Mouse (Mus musculus) ovary, postnatal 14 days (tissue): ENCODE data around the gene Nes.

Source experiments
- DNase-seq: peaks from one replicate; pipeline ENCODE4 v3.0.0; 2022; ENCODE audit warnings: low spot score

Nes gene

DNA sequence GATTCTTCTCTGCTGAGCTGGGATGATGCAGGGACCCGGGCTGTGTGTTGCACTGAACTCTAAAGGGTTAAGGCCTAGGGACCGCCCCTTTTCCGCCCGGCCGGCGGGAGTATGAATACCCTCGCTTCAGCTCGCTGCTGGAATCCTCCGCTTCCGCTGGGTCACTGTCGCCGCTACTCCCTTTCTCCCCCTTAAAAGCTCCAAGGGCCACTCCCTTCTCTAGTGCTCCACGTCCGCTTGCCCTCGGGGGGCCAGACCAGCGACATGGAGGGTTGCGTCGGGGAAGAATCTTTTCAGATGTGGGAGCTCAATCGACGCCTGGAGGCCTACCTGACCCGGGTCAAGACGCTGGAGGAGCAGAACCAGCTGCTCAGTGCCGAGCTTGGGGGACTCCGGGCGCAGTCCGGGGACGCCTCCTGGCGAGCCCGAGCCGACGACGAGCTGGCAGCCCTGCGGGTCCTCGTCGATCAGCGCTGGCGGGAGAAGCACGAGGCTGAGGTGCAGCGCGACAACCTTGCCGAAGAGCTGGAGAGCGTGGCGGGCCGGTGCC is at the start of gene Nes:
Nes (plus strand) TSS at position 140 of the 550 bp plus-strand sequence.
- DNase-seq, result no peak

DNA sequence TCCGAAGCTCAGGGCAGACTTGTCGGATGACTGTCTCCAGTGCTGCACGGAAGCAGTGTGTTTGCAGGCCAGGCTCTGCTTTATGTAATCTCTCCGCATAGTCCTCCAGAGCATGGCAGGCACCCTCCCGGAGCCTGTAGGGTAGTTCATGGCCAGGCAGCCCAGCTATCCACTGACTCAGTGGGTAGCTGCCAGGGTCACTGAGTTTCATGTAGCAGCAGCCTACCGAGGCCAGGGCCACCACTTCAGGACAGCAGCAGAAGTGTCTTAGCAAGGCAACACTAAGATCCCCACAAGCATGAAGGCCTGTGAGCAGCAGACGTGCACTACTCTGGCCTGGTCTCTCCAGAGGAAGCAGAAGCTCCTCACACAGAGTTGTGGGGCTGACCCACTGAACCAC is 45.9 kb upstream of the Nes start:
- no peak for DNase-seq

DNA sequence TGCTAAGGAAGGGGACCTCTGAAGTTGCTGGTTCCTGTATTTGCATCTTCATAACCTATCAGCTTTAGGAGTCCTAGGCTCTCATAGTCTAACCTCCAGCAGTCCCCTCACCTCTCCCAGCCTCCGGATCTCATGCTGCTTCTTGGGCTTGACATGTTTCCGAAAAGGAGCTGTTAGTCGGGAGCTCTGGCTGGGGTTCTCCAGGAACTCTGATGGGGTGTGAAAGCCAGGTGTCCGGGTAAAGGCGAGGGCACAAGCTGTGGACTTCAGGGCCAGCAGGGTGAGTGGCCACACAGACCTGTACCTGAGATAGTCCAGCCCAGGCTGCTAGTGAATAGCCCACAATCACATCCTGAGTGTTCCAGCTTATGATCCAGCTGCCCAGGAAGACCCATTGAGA is 43.4 kb upstream of the Nes start:
- DNase-seq, result no peak

DNA sequence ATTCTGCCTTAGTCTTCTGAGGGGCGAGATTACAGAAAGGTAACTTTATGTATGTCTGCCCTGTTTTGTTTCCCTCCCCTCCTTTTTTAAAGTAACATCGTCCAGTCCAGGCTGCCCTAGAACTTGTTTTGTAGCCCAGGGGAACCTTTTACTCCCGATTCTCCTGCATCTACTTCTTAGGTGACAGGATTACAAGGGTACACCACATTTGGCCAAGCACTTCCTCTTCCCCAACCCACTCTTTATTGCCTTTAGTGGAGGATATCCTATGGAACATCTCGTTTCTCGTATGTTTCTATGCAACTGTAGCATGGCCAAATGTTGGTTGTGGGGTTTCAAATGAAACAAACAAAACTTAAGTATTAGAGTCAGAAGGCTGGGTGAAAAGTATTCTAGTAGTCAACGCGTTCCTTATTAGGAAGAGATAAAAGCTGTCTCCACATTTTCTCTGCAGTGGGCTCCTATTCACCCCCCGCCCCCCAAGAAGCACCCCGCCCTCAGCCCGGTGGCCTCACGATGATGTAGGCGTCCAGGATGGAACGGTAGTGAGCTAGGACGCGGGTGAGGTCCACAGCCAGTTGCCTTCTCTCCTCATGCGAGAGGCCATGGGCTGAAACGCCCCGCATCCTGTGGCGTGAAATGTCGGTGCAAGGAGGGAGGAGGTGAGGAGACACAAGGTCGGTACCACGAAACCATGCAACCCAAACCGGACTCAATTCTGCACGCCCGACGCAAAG is 41.4 kb upstream of the Nes start:
- DNase-seq, result no peak

DNA sequence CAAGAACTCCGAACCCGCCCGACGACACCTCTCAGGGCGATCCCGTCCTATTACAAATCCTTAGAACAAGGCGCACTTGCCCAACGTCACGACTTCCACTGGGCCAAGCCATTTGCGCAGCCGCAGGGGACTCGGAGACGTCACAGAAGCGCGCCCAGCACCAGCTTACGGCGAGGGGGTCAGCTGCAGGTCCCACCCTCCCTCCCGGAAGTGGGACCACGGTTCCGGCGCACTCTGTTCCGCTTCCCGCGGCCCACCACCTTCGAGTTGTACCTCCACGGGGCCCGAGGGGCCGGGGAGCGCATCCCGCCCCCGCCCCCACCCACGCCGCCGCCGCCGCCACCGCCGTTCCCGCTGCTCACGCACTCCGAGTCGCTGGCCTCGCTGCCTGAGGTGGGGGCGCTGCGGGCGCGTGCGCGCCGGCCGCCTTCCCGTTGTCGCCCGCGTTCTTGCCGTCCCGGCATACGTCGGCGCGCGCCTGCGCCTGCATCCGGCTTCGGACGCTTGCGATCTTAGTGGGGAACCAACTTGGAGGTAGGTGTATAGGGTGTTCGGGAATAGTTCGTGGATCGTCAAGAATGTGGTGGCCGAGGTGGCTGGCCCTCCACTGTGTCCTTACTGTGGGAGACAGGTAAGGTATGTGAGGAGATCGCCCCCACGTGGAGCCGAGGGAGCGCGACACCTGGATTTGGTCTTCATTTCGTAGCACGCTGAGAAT is 40.6 kb upstream of the Nes start, which contains the start of the genes Isg20l2 and Rrnad1:
Isg20l2 (plus strand) TSS at position 237 of the 718 bp plus-strand sequence.
Rrnad1 (minus strand) TSS at position 640 of the 718 bp plus-strand sequence.
- DNase-seq, result peak; percentile 97

DNA sequence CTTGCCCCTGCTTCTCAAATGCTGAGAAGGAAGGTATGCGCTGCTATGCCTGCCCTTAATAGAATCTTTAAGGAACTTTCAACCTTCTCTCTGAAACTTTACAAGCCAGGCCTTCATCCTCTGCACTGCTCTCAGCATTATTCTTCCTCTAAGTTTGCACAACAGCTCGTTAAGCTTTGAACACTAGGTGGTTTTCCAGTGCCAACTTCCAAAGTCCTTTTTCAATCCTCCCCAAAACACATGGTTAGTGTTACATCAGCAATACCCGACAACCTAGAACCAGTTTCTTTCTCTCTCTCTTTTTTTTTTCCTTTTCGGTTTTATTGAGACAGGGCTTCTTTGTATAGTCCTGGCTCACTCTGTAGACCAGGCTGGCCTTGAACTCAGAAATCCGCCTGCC is 36.9 kb upstream of the Nes start:
- no peak for DNase-seq

DNA sequence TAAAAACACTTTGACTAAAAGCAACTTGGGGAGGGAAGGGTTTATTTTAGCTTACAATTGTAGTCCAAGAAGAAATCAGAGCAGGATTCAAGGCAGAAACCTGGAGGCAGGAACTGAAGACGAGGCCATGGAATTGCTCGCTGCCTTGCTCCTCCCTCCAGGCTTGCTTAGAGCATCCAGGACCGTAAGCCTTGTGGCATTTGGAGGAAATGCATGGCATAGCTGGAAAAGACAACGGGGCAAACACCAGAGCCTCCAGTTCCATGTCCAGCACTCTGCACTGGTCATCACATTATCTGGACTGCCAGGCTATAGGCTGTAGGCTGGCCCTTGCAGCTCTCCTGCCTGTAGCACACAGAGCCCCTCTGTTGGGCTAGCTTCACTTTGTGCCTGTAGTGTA is 36.4 kb upstream of the Nes start:
- DNase-seq, result no peak

DNA sequence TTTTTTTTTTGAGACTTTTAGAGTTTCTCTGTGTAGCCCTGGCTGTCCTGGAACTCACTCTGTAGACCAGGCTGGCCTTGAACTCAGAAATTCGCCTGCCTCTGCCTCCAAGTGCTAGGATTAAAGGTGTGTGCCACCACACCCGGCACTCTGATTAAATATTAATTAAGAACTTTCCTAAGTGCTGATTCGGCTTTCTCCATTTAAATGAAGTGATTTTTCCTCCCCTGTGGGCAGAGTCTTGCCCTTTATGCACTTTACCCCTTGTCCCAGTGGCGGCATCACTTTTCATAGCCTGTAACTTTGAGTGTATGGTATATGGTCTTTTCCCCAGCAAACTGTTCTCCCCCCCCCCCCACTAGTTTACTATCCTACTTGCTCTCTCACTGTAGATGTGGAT is 35.7 kb upstream of the Nes start:
- DNase-seq, result no peak

DNA sequence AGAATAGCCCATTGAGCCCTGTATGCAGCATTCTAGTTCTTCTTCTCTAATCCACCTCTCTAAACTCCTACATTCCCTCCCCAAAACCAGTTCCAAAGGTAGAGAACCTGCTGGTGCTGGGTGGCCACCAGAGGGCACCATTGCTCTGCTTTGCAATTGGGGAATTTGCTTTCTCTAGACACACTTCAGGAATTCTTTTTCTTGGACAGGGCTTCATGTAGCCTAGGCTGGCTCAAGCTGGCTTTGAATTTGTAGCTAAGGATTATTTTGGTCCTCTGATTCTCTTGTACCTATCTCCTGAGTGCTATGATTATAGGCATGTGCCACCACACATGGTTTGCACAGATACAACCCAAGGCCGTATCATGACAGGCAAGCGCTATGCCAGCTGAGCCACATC is 35.1 kb upstream of the Nes start:
- peak; percentile 77 for DNase-seq

DNA sequence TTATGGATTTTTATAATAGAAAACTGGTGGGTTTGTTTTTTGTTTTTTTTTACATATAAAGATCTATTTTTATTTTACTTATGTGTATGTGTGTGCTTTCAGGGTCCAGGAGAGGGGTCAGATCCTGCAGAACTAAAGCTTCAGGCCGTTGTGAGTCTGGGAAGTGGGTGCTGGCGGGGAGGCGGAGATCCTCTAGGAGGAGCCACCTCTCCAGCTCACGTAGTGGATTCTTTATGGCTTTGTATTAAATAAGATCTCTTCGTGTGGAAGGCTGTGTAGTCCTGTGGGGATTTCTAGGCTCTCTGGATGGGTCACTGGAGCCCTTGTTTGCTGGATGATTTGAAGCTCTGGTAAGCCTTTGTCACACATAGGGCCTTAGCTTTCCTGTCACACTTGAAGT is 30.3 kb upstream of the Nes start:
- DNase-seq, result no peak

DNA sequence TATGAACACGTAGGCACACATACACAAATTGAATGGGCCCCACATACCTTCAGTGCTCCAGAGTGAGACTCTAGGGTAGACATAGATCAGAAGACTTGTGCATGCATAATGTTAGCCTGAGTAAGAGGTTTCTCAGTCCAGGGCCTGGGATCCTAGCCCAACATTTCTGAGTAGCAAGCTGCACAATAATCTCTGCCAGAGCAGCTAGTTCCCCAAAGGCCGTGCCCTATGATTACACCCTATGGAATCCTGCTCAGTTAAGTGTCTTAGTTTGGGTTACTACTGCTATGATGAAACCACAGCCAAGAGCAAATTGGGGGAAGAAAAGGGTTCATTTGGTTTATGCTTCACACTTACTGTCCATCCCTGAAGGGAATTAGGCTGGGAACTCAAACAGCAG is 28.4 kb upstream of the Nes start:
- DNase-seq, result no peak

DNA sequence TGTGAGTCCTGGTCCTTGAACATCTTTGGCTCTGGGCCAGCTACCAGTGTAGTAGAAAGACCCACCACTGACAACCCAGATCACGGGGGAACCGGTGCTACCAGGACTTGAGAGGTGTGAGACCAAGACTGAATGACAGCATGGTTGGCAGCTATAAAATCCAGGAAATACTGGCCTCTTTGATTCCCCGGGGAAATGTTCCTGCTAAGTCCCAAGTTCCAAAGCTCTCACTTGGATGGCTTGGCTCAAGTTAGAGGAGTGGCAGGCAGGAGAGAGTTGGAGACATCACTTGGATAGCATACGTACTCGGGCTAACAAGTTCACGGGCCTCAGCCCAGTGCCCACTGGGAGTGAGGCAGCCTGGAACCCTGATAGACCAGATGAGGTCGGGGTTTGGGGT is 27.3 kb upstream of the Nes start:
- no peak for DNase-seq

DNA sequence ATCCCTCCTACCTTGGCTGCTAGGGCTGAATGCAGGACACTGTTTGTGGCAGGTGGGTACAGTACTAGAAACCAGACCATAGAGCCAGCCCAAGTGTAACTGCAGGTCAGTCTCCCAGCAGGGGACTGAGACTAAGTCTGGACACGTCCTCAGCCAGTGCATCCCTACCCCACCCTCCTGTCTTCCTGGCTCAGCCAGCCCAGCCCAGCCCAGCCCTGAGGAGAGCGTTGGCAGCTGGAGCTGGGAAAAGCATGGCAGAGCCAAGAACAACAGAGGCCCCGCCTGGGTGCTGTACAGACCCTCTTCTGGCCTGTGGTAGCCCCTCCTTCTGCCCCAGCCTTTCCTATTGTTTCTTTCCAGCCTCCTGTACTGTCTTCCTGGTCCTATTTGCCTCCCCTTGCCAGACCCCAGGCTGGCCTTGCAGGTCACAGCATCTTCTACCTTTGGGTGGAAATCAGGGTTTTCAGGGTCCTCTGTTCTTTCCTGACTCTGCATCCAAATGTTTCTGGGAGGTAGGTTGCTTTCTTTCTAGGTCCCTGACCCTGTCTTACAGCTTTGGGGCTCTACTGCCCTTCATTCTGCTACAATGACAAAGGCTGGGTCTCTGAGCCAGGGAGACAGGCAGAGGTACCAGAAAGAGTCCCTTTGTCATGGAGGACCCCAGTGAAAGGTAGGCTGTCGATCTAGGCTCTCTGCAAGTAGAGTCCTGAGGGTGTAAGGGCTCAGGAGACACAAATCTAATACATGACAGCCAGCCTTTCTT is 25.9 kb upstream of the Nes start:
- no peak for DNase-seq

DNA sequence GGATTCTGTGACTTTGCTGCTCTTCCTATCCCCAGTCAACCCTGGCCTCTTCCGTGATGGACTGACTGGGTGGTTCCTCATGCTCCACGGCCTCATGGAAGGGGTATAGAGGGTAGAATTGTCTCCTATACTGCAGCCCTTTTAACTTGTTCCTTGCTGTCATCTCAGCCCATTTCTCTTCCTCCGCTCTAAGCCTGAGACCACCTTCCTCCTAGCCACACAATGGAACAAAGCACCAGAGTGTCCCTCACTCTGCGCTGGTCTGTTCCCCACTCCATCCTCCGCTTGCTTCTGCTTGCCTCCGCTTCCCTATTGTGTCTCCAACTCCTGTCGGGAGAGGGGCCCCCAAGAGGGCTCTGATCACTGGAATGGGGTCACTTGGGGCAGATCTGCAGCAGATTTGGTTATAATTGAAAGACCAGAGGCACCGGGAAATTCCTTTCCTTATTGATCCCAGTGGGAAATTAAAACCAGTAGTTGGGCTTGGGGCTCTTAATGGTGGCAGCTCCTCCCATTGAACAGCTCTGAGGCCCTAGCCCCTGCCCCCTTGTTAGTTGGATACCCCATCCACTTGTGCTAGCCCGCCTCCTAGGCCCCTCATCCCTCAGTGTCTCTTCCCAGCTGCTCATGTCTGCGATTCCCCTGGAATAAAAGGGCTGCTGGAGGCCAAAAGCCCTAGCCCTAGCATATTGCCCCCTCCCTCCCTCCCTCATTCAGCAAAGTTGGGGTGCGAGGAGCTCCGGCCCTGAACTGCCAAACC is 24.9 kb upstream of the Nes start:
- DNase-seq, result no peak

DNA sequence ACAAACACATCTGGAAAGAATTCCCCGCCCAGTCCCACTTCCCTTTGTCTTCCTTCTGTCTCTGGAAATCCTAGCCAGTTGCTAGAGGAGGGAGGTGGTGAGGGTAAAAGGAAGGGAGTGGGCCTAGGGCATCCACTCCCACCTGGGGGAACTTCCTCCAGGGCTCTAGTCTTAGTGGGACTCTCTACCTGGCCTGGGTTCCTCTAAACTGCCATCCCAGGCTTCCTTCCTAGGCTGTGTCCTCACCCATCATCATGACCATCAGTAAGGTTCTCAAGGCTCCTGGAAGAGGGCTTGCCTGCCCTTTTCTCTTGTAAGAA is 24.4 kb upstream of the Nes start:
- DNase-seq, result no peak

DNA sequence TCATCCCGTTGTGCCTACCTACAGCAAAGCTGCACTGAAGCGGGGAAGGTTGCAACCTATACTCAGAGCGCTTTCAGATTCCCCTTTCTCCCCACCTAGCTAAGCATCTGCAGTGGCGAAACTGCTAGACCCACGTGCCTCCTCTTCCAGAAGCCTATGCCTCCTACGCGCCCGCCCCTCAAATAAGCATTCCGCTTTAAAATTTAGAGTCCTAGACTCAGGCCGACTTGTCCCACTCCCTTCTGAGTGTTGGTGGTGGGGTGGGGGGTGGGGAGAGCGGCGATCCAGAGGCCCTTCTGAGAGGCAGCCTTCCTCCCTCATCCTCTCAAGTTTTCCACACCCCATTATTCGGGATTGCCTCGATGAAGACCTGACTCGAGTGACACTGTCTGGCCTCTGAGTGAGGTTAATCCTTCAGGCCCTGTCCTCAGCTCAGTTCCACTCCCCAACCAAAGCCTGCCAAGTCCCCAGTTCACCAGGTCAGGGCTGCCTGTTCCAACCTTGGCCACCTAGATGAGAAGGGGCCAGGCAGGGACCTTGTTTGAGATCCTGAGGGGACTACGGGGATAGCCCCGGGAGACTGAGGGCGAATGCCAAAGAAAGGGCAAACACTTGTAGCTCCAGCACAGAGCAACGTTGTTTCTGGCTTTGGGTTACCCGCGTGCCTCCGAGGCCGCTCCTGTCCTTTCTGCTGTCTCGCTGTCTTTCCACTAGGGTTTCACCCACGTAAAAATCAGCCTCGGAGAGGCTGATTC is 23.6 kb upstream of the Nes start:
- DNase-seq, result no peak

DNA sequence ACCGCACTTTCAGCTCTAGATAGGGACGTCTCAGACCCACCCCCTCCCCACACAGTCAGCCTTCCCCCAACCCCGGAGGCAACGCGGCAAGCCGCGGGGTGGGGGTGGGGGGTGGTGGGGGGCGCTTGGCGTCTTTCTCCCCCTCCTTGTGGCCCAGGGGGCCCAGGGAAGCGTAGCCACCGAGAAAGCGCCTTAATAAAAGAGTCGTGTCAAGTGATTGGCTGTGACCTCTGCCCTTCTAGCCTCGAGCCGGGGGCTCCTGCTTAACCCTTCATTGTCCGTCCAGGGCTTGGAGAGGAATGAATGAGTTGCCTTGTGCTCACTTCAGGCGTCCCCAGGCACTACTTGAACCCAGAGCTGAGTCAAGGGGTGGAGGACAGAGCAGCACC is 23.1 kb upstream of the Nes start:
- no peak for DNase-seq

DNA sequence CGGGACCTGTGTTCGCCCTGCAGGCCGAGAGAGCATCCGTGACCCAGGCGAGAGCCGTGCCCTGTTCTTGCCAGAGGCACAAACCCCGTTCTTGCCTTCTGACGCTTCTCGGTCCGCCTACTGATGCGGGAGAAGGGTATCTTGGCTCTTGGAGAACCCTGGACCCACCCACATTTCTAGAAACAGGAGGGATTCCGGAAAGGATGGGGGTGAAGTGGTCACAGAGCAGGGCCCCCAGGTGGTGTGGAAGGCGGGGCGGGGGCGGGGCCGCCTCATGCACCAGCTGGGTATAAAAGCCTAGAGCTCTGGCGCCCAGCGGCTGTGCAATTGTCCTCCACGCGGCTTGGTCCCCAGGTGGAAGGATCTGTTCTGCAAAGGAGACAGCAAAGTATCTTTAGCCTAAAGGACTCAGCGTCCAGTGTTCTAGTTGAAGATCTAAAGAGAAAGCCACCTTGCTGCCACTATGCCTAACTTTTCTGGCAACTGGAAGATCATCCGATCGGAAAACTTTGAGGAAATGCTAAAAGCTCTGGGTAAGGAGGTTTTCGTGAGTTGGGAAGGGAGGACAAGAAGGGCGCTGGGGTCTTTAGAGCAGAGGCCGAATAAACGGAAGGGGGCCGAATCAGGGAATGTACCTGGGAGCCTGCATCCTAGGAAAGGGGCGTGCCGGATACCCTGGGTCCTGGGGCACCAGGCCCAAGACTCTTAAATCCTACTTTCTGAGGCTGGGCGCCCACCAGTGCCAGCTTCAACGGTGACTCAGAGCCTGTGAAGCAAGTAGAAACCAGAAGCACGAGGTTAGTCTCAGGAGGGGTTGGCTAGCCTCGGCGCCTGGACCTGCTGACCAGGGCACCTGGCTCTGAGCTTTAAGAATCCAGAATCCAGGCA is 22.3 kb upstream of the Nes start, which contains the start of gene Crabp2:
Crabp2 (plus strand) TSS at position 289 of the 888 bp plus-strand sequence.
- DNase-seq, result no peak

DNA sequence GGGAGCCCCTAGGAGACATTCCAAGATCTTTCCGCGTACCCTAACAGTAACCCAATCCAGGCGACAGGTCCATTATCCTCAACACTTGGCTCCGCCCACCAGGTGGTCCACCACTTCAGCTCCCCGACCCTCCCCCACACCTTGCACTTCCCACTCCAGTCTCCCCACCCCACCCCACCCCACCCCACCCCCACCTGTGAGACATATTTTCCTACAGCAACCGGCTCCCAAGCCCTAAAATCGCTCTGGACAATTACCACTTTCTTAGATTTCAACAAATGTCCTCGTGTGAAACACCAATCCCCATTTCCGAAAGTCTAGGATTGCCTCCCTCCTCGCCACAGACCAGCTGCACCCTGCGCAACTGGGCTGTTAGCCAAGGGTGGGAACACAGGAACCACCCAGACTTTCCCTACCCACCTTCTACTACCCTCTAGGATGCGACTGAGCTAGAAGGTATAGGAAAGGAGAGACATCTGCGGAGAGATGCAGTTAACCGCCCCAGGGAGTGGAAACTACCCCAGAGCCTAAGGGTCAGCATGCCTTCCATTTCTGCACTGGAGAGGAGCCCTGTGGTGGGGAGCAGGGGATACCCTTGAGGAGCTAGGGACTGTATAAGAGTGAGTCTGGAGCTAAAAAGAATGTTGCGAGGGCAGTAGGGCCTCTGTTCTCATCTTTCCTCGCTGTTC is 21.5 kb upstream of the Nes start:
- DNase-seq, result no peak
